Mouse (Mus musculus) olfactory bulb, adult 2 months (tissue): Measurements from ENCODE around the gene Siah2. TPM values are rescaled to one million over a fixed set of nuclear protein-coding genes. Genes with fewer than 3 reads are reported as not detected.

Experiments
- H3K27ac ChIP-seq: fragments of 200-500 bp; 2 replicates; pipeline ENCODE4 v1.5.1; 2012; ENCODE audit warnings: low read depth, low read length; ENCODE audit not compliant: insufficient read depth
- H3K4me1 ChIP-seq: fragments of 200-500 bp; 2 replicates; pipeline ENCODE4 v1.6.1; 2012; ENCODE audit warnings: low read length; ENCODE audit not compliant: control insufficient read depth, insufficient read depth
- H3K4me3 ChIP-seq: fragments of 200-500 bp; 2 replicates; pipeline ENCODE4 v1.5.1; 2012; ENCODE audit warnings: mild to moderate bottlenecking, low read depth, low read length, moderate library complexity; ENCODE audit not compliant: insufficient read depth
- CTCF ChIP-seq: fragments of 200-500 bp; IDR thresholded peaks from 2 replicates; pipeline ENCODE4 v1.5.1; 2012; ENCODE audit warnings: low read depth, mild to moderate bottlenecking, low read length, moderate library complexity; ENCODE audit not compliant: insufficient read depth
- POLR2A ChIP-seq: fragments of 200-500 bp; IDR thresholded peaks from 2 replicates; pipeline ENCODE4 v1.6.1; 2012; ENCODE audit warnings: mild to moderate bottlenecking, low read depth, low read length, moderate library complexity; ENCODE audit not compliant: insufficient read depth
- WGBS: fragments of 180-500 bp; shearing (Covaris S2); methylation state at CpG from one replicate; pipeline ENCODE4 v1.1.7; 2018; 5-methylcytosine and 5-hydroxymethylcytosine counted together
- polyA plus RNA-seq: library from polyadenylated mRNA; stranded (reverse); fragments of >200 nt; gene quantifications from 2 replicates; pipeline ENCODE4 v1.2.4, GENCODE M21; 2012; ENCODE audit warnings: low replicate concordance; ENCODE audit not compliant: missing spikeins, insufficient read depth, insufficient read length

Siah2 gene
- polyA plus RNA-seq, 1 experiment: not detected

DNA sequence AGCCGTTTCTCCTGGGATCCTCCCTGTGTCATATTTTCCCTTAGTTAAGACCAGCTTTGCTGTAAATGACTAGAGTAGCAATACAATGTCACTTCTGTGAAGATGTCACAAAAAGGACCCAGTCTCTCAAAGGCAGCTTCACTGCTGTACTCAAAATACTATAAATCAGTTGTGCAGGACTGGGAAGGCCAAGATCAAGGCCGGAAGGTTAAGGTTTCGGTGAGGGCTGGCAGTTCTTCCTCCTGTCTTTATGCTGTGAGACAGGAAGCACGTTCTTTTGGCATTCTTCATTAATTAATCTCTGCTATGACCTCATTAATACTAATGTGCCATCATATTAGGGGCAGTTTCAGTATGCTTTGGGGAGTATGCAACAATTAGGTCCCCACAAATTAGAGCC lies 5.7 kb upstream of the Siah2 start:
- TF ChIP-seq CTCF: no peak
- no peak for TF ChIP-seq POLR2A
- H3K4me3 ChIP-seq: no peak overlapping the region
- H3K4me1 ChIP-seq: no peaks in the 10 kb centered on the region
- H3K27ac ChIP-seq: no peak overlapping the region
- WGBS: 81% methylated on average over 4 of the region's 4 CpGs

DNA sequence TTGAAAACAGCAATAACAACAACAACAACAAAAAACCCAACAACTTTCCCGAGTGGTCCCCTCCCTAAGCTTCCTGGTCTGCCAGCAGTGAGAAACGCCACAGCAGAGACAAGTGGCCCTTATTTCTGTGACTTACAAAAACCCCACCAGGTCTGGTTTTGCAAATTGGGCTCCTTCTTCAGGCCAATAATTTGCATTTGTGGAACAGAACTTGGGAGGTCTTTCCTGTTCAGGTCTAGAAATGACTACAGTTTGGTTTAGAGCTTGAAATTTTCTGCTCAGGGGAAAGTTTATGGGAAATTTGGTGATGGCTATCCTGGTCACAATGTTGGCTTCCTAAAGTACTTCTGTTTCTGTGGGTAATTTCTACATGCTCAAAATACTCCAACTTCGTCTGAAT lies 4.6 kb upstream of the Siah2 start:
- Histone ChIP-seq H3K4me1 (peaks cover 4% of the 10 kb centered on the region; the same call in 1 of the 2 replicates), H3K4me3 (no peak overlapping the region), H3K27ac (no peak overlapping the region)
- 75% methylated on average over 3 of the region's 3 CpGs for WGBS
- TF ChIP-seq CTCF: no peak
- TF ChIP-seq POLR2A: no peak

DNA sequence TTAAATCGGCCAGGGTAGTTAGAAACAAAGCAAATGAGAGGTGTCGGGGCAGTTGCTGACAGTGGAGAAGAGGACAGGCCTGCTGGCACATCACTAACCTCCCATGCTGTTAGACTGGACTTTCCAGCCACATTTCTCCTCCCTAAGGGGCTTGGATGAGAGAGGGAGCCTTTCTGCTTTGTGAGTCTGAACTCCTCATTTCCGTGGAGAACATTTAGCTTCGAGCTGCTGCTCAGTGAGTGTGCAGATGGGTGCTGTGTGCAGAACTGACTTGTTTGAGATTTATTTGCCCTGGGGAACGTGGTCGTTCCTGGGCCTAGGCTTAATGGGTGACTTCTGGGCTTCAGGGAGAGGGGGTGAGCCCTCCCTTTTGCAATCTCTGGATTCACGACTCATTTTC lies 3.3 kb upstream of the Siah2 start:
- WGBS: 66% methylated on average over 7 of the region's 7 CpGs
- Histone ChIP-seq H3K4me3 (no peak overlapping the region), H3K27ac (no peak overlapping the region), H3K4me1 (peaks cover 4% of the 10 kb centered on the region; the same call in 1 of the 2 replicates)
- no peak for TF ChIP-seq CTCF
- no peak for TF ChIP-seq POLR2A

DNA sequence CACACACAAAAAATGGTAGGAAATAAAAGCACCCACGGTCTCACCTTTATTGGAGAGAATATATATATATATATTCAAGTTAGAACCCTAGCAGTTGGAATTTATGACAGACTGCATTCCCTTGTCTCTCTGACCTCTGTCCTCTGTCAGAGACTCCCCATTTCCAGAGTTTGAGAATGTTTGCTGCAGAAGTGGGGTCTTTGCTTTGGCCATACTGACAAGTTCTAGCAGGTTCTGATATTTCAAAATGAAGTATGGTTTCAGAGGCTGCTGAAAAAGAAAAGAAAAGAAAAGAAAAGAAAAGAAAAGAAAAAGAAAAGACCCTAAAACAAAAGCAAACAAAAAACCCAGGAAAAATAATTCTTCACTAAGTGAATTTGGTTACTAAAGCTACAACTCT lies 2.8 kb upstream of the Siah2 start:
- no peak overlapping the region for H3K27ac ChIP-seq
- peaks cover 4% of the 10 kb centered on the region; the same call in 1 of the 2 replicates for H3K4me1 ChIP-seq
- no peak overlapping the region for H3K4me3 ChIP-seq
- WGBS: 78% methylated on average over 1 of the region's 1 CpGs
- TF ChIP-seq POLR2A (no peak), CTCF (no peak)

DNA sequence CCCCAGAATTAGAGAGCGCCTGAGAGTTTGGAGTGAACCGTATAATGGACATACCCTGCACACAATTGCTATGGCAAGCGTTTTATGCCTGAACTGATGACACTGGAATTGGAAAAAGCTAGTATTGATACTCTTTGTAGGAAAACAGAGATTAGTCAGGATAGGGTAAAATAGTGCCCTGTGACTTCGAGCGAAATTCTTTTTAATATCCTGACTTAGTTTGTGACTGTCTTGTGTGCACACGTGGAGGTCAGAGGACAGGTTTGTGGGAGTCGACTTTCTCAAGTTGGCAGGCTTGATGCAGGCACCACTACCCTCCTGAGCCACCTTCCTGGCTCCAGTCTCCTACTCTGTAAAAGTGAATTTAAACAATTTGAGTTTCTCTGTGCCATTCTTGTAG lies 1.1 kb upstream of the Siah2 start:
- no peak overlapping the region for H3K4me3 ChIP-seq
- TF ChIP-seq CTCF (no peak), POLR2A (no peak)
- H3K4me1 ChIP-seq: peaks cover 6% of the 10 kb centered on the region; the same call in 1 of the 2 replicates
- WGBS: 88% methylated on average over 7 of the region's 7 CpGs
- H3K27ac ChIP-seq: no peak overlapping the region

DNA sequence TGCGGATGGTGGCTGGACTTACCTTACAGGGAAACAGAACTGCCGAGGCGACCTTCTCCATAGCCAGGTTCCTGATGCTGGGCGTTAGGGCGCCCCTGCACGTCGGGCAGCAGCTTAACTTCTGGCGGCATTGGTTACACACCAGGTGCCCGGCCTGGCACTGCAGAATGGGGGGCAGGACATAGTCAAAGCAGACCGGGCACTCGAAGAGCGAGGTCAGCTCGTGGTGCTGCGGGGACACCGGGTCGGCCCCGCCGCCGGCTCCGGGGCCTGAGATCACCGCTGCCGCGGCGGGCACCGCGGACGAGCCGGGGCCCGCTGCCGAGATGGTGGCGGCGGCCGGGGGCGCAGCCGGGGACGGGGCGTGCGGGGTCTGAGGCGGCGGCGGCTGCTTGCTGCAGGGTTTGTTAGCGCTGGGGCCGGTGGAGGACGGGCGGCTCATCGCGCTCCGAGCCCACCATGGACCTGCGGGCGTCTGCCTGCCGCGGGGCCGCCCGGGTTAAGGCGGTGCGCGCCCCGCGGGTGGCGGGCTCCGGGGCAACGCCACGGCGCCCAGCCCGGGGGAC lies 743 bp downstream of the Siah2 start:
- peaks cover 6% of the 10 kb centered on the region; the same call in 1 of the 2 replicates for H3K4me1 ChIP-seq
- peak overlapping the region; percentile 56 for H3K27ac ChIP-seq
- WGBS: under 1% methylated on average over 65 of the region's 65 CpGs
- peak overlapping the region; percentile 88 for H3K4me3 ChIP-seq
- TF ChIP-seq POLR2A (no peak), CTCF (no peak)

DNA sequence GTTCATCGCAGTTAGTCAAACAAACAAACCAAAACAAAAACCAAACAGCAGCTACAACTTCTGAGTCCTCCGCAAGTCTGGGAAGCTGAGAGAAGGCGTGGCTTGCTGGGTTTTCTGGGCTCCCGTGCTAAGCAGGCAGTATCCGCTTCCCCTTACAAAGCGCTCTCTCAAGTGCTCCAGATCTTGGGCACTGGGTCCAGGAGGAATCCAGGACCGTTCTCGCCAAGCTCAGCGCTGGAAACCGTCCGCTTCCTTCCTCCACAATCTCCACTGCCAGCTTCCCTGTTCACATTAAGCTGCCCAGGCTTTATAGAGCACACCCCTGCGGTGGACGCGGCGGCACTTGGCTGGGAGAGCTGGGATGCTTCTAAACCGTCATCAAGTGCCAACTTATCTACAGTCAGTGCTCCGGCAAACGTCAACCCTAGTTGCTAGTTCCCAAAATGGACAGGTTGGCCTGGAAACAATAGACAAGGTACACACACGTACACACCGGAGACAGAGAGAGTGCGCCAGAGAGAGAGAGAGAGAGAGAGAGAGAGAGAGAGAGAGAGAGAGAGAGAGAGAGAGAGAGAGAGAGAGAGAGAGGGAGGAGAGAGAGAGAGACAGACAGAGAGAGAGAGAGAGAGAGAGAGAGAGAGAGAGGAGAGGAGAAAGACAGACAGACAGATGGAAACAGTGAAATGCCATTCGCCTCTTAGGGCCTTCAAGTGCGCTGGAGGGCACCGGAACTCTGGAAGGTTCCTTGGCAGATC lies 1.4 kb downstream of the Siah2 start:
- under 1% methylated on average over 24 of the region's 24 CpGs for WGBS
- Histone ChIP-seq H3K4me3 (peak overlapping the region; percentile 88), H3K4me1 (peaks cover 6% of the 10 kb centered on the region; the same call in 1 of the 2 replicates), H3K27ac (no peak overlapping the region)
- no peak for TF ChIP-seq POLR2A
- TF ChIP-seq CTCF: no peak

DNA sequence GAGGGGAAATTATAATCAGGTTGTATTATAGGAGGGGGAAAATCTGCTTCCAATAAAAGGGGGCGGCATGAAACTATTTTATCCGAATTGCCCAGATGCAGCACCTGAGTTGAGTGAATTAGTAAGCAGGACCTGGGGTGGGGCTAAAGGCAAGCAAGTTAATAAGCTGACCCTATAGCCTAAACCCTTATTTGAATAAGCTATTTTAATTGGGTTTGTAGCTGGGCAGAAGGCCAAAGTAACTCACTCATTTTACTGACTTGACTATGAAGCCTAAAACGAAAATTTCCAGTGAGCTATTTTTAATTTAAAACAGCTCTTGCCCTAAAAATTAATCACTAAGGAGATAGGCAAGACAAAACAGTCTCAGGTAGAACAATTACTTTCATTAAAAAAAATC lies 2.5 kb downstream of the Siah2 start:
- 31% methylated on average over 3 of the region's 3 CpGs for WGBS
- Histone ChIP-seq H3K4me1 (peaks cover 6% of the 10 kb centered on the region; the same call in 1 of the 2 replicates), H3K4me3 (no peak overlapping the region), H3K27ac (no peak overlapping the region)
- TF ChIP-seq POLR2A: no peak
- TF ChIP-seq CTCF: no peak

DNA sequence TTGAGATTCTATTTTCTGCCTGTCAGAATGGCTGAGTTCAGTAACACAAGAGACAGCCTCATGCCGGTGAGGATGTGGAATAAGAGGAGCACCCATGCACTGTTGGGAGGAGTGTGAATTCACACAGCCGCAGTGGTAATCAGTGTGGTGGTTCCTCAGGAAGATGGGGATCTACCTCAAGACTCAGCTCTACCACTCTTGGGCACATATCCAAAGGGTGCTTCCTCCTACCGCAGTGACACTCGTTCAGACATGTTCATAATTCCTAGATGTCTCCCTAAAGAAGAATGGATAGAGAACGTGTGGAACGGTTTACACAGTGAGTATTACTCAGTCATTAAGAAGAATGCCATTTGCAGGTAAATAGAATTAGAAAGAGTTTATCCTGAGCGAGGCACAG lies 3.1 kb downstream of the Siah2 start:
- TF ChIP-seq POLR2A (no peak), CTCF (no peak)
- 71% methylated on average over 7 of the region's 7 CpGs for WGBS
- no peak overlapping the region for H3K27ac ChIP-seq
- no peak overlapping the region for H3K4me3 ChIP-seq
- H3K4me1 ChIP-seq: peaks cover 6% of the 10 kb centered on the region; the same call in 1 of the 2 replicates

DNA sequence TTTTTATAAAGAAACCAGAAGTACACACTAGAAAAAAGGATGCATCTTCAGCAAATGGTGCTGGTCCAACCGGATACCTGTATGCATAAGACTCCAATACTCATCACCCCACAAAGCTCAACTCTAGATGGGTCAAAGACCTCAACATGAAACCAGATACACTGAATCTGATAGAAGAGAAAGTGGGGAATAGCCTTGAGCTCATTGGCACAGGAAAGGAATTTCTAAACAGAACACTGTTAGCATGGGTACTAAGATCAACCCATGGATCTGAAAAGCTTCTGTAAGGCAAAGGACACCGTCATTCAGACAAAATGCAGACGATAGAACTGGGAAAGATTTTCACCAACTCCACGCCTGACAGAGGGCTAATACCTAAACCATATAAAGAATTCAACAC lies 3.6 kb downstream of the Siah2 start:
- Histone ChIP-seq H3K4me3 (no peak overlapping the region), H3K4me1 (peaks cover 6% of the 10 kb centered on the region; the same call in 1 of the 2 replicates), H3K27ac (no peak overlapping the region)
- TF ChIP-seq POLR2A (no peak), CTCF (no peak)
- 93% methylated on average over 4 of the region's 4 CpGs for WGBS
